ENCODE assay signal across 15 mouse cellular contexts in genomic region chr1:87797702-87798101, GRCm38 (mm10).
"Had no signal": no experiment of that assay in that cellular context is flagged by ENCODE, and none has a peak within 500 bp of the region (broad histone marks: within the 10 kb centered on the region; RNA-seq: fewer than 3 reads in every experiment).

No protein-coding gene starts in this region.

- H3K27ac ChIP-seq: midbrain, embryonic 10.5 days; midbrain, embryonic 12.5 days; neural tube, embryonic 13.5 days; neural tube, embryonic 15.5 days had no signal

- H3K4me3 ChIP-seq: midbrain, embryonic 10.5 days; midbrain, embryonic 12.5 days; myocyte; neural tube, embryonic 13.5 days; neural tube, embryonic 15.5 days had no signal

- DNase-seq: lung, embryonic 14.5 days; lung, postnatal 10 days; lung, postnatal 4 days; midbrain, embryonic 14.5 days; retina, postnatal 1 day; right cerebral cortex, postnatal 4 days; spleen, adult 18-20 months; thymus, adult 18-20 months; thymus, postnatal 14 days; thymus, postnatal 36 days had no signal
